Mouse (Mus musculus) small intestine, adult 2 months (tissue): ENCODE results near the gene Ap3b1.

Experiments
- CTCF ChIP-seq: fragments of 200-500 bp; IDR thresholded peaks from 2 replicates; pipeline ENCODE4 v1.5.1; 2012; ENCODE audit warnings: low read depth, mild to moderate bottlenecking, control low read depth, inconsistent platforms, low read length, moderate library complexity, mixed read lengths; ENCODE audit not compliant: insufficient replicate concordance, insufficient read length; ENCODE audit errors: extremely low read depth
- POLR2A ChIP-seq: fragments of 200-500 bp; IDR thresholded peaks from 2 replicates; pipeline ENCODE4 v1.6.1; 2012; ENCODE audit warnings: low read depth, mild to moderate bottlenecking, control low read depth, inconsistent platforms, low read length, moderate library complexity

DNA sequence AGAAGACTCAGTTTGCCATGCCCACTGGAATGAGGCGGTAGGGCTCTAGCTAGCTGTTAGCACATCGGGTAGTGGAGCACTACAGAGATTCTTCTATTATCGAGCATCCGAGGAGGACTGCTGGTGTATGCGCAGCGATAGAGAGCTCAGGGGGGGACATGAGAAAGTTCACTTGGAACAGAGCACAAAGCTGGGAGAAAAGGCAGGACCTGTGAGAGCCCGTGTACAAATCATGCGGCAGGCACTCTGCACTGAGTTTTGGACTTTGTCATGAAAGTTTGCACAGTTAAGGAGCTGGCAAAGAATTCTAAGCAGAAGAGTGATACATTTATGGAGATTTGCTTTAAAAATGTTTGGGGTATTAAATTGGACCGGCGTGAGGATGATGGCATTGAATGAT, 11.8 kb downstream of the Ap3b1 start:
- no peak for TF ChIP-seq CTCF
- TF ChIP-seq POLR2A: no peak
